Mouse (Mus musculus): ENCODE measurements around the gene Gna13. TPM values are rescaled to one million over a fixed set of nuclear protein-coding genes. Genes with fewer than 3 reads are reported as not detected.
A peak's percentile ranks its signal among the peaks of the same experiment; 100 is the strongest.

Gene Gna13
- polyA plus RNA-seq, 1 experiment, result 65.1 TPM

DNA sequence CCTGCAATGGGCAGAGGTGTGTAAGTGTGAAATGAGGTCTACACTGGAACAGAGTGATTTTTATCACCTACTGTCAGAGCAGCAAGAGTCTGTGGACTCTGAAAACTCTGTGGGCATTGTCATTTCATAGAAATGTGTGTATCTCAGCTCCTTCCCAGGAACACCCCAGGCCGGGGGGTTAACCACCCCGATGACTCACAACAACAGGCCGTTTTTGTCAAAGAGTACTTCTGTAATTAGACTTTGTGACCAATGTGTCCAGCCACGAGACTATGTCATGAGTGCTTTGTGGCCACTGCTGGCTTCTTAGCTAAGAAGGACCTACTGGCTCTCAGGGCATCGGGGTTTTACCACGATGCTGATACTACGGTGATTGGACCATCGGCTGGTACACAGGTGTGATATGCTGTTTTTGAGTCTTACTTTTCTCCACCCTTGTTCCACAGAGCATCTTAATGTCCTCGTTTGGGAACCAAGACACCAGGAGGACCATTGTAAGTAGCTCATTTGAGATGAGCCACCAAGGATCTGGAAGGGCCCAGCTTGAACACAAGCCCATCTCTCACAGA is 54.9 kb downstream of the Gna13 start:
- H3K27me3 ChIP-seq (ENCODE audit: control insufficient read depth, insufficient read depth, low read length, poor library complexity, severe bottlenecking), result no peaks in the 10 kb centered on the region
- H3K27ac ChIP-seq (ENCODE audit: insufficient read depth, low read length), result no peak overlapping the region
- H3K36me3 ChIP-seq (ENCODE audit: control insufficient read depth, insufficient read depth, low read length, poor library complexity, severe bottlenecking), result no peaks in the 10 kb centered on the region
- TF ChIP-seq CTCF (IDR thresholded peaks at IDR 0.05; ENCODE audit: low read depth, low read length) (no peak), EP300 (IDR thresholded peaks at IDR 0.05; ENCODE audit: insufficient read depth, low read depth, low read length) (no peak), POLR2A (IDR thresholded peaks at IDR 0.05; ENCODE audit: insufficient read depth, low read length) (no peak)
- H3K9me3 ChIP-seq (replicated peaks; ENCODE audit: control insufficient read depth, insufficient read depth, low read length, poor library complexity, severe bottlenecking), result peaks cover 4% of the 10 kb centered on the region; the same call in 1 of the 2 replicates
- no peak overlapping the region for H3K4me3 ChIP-seq (ENCODE audit: low read depth, low read length)
- H3K9ac ChIP-seq (ENCODE audit: low read depth, poor library complexity, severe bottlenecking), result no peak overlapping the region
- H3K4me1 ChIP-seq (ENCODE audit: control insufficient read depth, insufficient read depth, low read length), result peaks cover 1% of the 10 kb centered on the region

DNA sequence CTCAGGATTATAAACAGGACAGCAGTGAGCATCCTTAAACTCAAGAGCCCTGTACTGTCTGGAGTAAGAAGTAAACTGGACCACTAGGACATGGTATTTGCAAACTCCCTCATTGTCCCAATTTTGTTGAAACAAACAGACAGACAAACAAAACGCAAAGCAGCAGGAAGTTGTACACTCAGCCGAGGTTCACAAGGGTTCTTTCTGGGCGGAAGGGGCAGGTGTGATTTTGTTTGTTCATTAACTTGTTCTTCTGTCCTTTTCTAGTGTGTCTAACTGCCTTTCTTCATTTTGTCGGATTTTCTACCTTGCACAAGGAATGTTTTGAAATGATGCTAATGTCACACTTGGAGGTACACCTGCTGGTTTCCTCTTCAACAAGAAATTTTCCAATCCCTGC is 56.8 kb downstream of the Gna13 start:
- no peak overlapping the region for H3K9ac ChIP-seq (ENCODE audit: low read depth, poor library complexity, severe bottlenecking)
- H3K4me3 ChIP-seq (ENCODE audit: low read depth, low read length), result no peak overlapping the region
- peaks cover 4% of the 10 kb centered on the region; the same call in 1 of the 2 replicates for H3K9me3 ChIP-seq (replicated peaks; ENCODE audit: control insufficient read depth, insufficient read depth, low read length, poor library complexity, severe bottlenecking)
- no peaks in the 10 kb centered on the region for H3K36me3 ChIP-seq (ENCODE audit: control insufficient read depth, insufficient read depth, low read length, poor library complexity, severe bottlenecking)
- no peak for TF ChIP-seq POLR2A (IDR thresholded peaks at IDR 0.05; ENCODE audit: insufficient read depth, low read length)
- no peak for TF ChIP-seq CTCF (IDR thresholded peaks at IDR 0.05; ENCODE audit: low read depth, low read length)
- H3K27ac ChIP-seq (ENCODE audit: insufficient read depth, low read length), result no peak overlapping the region
- H3K4me1 ChIP-seq (ENCODE audit: control insufficient read depth, insufficient read depth, low read length), result peaks cover 1% of the 10 kb centered on the region
- H3K27me3 ChIP-seq (ENCODE audit: control insufficient read depth, insufficient read depth, low read length, poor library complexity, severe bottlenecking), result no peaks in the 10 kb centered on the region

GRCm38 (mm10) chr11:109419961-109420566 is 57.4 kb downstream of the Gna13 start:
- H3K4me1 ChIP-seq (ENCODE audit: control insufficient read depth, insufficient read depth, low read length), result peaks cover 1% of the 10 kb centered on the region
- peak; percentile 38 for TF ChIP-seq CTCF (IDR thresholded peaks at IDR 0.05; ENCODE audit: low read depth, low read length)
- TF ChIP-seq POLR2A (IDR thresholded peaks at IDR 0.05; ENCODE audit: insufficient read depth, low read length), result no peak
- no peak for TF ChIP-seq EP300 (IDR thresholded peaks at IDR 0.05; ENCODE audit: insufficient read depth, low read depth, low read length)
- no peak overlapping the region for H3K27ac ChIP-seq (ENCODE audit: insufficient read depth, low read length)
- peaks cover 4% of the 10 kb centered on the region; the same call in 1 of the 2 replicates for H3K9me3 ChIP-seq (replicated peaks; ENCODE audit: control insufficient read depth, insufficient read depth, low read length, poor library complexity, severe bottlenecking)
- no peak overlapping the region for H3K9ac ChIP-seq (ENCODE audit: low read depth, poor library complexity, severe bottlenecking)
- no peaks in the 10 kb centered on the region for H3K36me3 ChIP-seq (ENCODE audit: control insufficient read depth, insufficient read depth, low read length, poor library complexity, severe bottlenecking)
- no peak overlapping the region for H3K4me3 ChIP-seq (ENCODE audit: low read depth, low read length)
- no peaks in the 10 kb centered on the region for H3K27me3 ChIP-seq (ENCODE audit: control insufficient read depth, insufficient read depth, low read length, poor library complexity, severe bottlenecking)

GRCm38 (mm10) chr11:109420567-109420962 is 57.9 kb downstream of the Gna13 start:
- Histone ChIP-seq H3K36me3 (ENCODE audit: control insufficient read depth, insufficient read depth, low read length, poor library complexity, severe bottlenecking) (no peaks in the 10 kb centered on the region), H3K9me3 (replicated peaks; ENCODE audit: control insufficient read depth, insufficient read depth, low read length, poor library complexity, severe bottlenecking) (peaks cover 4% of the 10 kb centered on the region; the same call in 1 of the 2 replicates), H3K4me1 (ENCODE audit: control insufficient read depth, insufficient read depth, low read length) (peaks cover 1% of the 10 kb centered on the region), H3K27ac (ENCODE audit: insufficient read depth, low read length) (no peak overlapping the region), H3K27me3 (ENCODE audit: control insufficient read depth, insufficient read depth, low read length, poor library complexity, severe bottlenecking) (no peaks in the 10 kb centered on the region), H3K4me3 (ENCODE audit: low read depth, low read length) (no peak overlapping the region), H3K9ac (ENCODE audit: low read depth, poor library complexity, severe bottlenecking) (no peak overlapping the region)
- no peak for TF ChIP-seq EP300 (IDR thresholded peaks at IDR 0.05; ENCODE audit: insufficient read depth, low read depth, low read length)
- TF ChIP-seq POLR2A (IDR thresholded peaks at IDR 0.05; ENCODE audit: insufficient read depth, low read length), result no peak
- TF ChIP-seq CTCF (IDR thresholded peaks at IDR 0.05; ENCODE audit: low read depth, low read length), result no peak

GRCm38 (mm10) chr11:109421205-109421604 is 58.6 kb downstream of the Gna13 start:
- Histone ChIP-seq H3K4me1 (ENCODE audit: control insufficient read depth, insufficient read depth, low read length) (peaks cover 1% of the 10 kb centered on the region), H3K4me3 (ENCODE audit: low read depth, low read length) (no peak overlapping the region), H3K27ac (ENCODE audit: insufficient read depth, low read length) (no peak overlapping the region), H3K9me3 (replicated peaks; ENCODE audit: control insufficient read depth, insufficient read depth, low read length, poor library complexity, severe bottlenecking) (peaks cover 4% of the 10 kb centered on the region; the same call in 1 of the 2 replicates), H3K9ac (ENCODE audit: low read depth, poor library complexity, severe bottlenecking) (no peak overlapping the region), H3K27me3 (ENCODE audit: control insufficient read depth, insufficient read depth, low read length, poor library complexity, severe bottlenecking) (no peaks in the 10 kb centered on the region), H3K36me3 (ENCODE audit: control insufficient read depth, insufficient read depth, low read length, poor library complexity, severe bottlenecking) (no peaks in the 10 kb centered on the region)
- TF ChIP-seq POLR2A (IDR thresholded peaks at IDR 0.05; ENCODE audit: insufficient read depth, low read length) (no peak), CTCF (IDR thresholded peaks at IDR 0.05; ENCODE audit: low read depth, low read length) (no peak), EP300 (IDR thresholded peaks at IDR 0.05; ENCODE audit: insufficient read depth, low read depth, low read length) (no peak)

DNA sequence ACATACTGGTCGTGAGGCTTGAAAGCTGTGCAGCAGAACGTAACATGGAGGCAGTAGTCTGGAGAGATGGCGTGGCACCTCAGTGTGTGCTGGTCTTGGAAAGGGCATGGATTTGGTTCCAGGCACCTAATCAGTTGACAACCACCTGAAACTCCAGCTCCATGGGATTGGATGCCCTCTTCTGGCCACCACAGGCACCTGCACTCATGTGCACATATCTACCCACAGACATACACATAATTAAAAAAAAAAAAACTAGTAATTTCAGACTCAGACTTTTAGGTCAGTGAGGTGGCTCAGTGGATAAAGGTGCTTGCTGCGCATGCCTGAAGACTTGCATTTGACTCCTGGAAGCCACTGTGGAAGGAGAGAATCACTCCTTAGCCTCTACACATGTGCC is 59.6 kb downstream of the Gna13 start:
- Histone ChIP-seq H3K27ac (ENCODE audit: insufficient read depth, low read length) (no peak overlapping the region), H3K36me3 (ENCODE audit: control insufficient read depth, insufficient read depth, low read length, poor library complexity, severe bottlenecking) (no peaks in the 10 kb centered on the region), H3K9ac (ENCODE audit: low read depth, poor library complexity, severe bottlenecking) (no peak overlapping the region), H3K4me3 (ENCODE audit: low read depth, low read length) (no peak overlapping the region), H3K4me1 (ENCODE audit: control insufficient read depth, insufficient read depth, low read length) (no peaks in the 10 kb centered on the region), H3K27me3 (ENCODE audit: control insufficient read depth, insufficient read depth, low read length, poor library complexity, severe bottlenecking) (no peaks in the 10 kb centered on the region), H3K9me3 (replicated peaks; ENCODE audit: control insufficient read depth, insufficient read depth, low read length, poor library complexity, severe bottlenecking) (peaks cover 4% of the 10 kb centered on the region; the same call in 1 of the 2 replicates)
- peak; percentile 19 for TF ChIP-seq CTCF (IDR thresholded peaks at IDR 0.05; ENCODE audit: low read depth, low read length)
- no peak for TF ChIP-seq EP300 (IDR thresholded peaks at IDR 0.05; ENCODE audit: insufficient read depth, low read depth, low read length)
- no peak for TF ChIP-seq POLR2A (IDR thresholded peaks at IDR 0.05; ENCODE audit: insufficient read depth, low read length)
